Comparison of ENCODE assay signal across 26 mouse cellular contexts in the genomic region with DNA sequence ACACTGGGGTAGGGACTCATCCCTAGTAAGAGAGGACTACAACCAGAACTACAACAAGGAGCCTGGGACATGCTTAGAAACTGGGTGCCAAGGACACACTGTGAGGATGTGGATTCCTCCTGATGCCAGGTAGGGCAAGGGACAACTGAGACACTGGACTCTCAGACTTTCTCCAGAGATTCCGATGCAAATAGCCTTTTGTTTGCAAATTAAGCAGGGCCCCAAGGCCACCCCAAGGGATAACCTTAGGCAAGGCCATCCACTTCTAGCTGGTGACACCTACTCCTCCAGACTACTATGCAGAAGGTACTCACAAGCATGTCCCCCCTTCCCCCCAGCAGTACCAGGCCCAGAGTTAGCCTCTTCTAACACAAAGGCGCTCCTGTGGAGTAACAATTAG. TPM values are rescaled to one million over a fixed set of nuclear protein-coding genes. Genes with fewer than 3 reads are reported as not detected.
DNase-seq lines count a peak whose midpoint lies in the region; ATAC-seq and TF ChIP-seq lines count a peak whose summit lies in the region.
"Had no signal": no experiment of that assay in that cellular context is flagged by ENCODE, and none has a peak within 500 bp of the region (broad histone marks: within the 10 kb centered on the region; RNA-seq: fewer than 3 reads in every experiment).

No protein-coding gene starts in this region.

- H3K27ac ChIP-seq in liver, embryonic 11.5 days (ENCODE audit: low read depth, low read length), result no peak overlapping the region
- no peak overlapping the region for H3K27ac ChIP-seq in kidney, embryonic 15.5 days
- H3K27ac ChIP-seq in liver, postnatal 0 days (ENCODE audit: low read depth), result no peak overlapping the region
- H3K27ac ChIP-seq: embryonic facial prominence, embryonic 13.5 days; forebrain, embryonic 13.5 days; gastrocnemius, adult 2 months; heart, embryonic 15.5 days; hindbrain, embryonic 13.5 days; left cerebral cortex, adult 2 months; limb, embryonic 15.5 days had no signal

- peaks cover 18% of the 10 kb centered on the region for H3K27me3 ChIP-seq in liver, embryonic 11.5 days (replicated peaks; ENCODE audit: control insufficient read depth, insufficient read depth, low read length)
- peaks cover 29% of the 10 kb centered on the region for H3K27me3 ChIP-seq in kidney, embryonic 15.5 days
- H3K27me3 ChIP-seq in liver, postnatal 0 days (ENCODE audit: insufficient read depth, low read length), result peaks cover 23% of the 10 kb centered on the region
- H3K27me3 ChIP-seq: Patski had no signal

- H3K4me3 ChIP-seq in liver, embryonic 11.5 days (ENCODE audit: low read depth, low read length), result no peak overlapping the region
- H3K4me3 ChIP-seq in kidney, embryonic 15.5 days (replicated peaks), result peak overlapping the region; percentile 50; the same call in 1 of the 2 replicates
- H3K4me3 ChIP-seq in liver, postnatal 0 days (ENCODE audit: low read depth, low read length), result no peak overlapping the region
- H3K4me3 ChIP-seq: erythroblast, embryonic 14.5 days had no signal

- WGBS in liver, embryonic 11.5 days, result 75% methylated on average over 2 of the region's 2 CpGs
- WGBS in kidney, embryonic 15.5 days, result 77% methylated on average over 2 of the region's 2 CpGs
- 80% methylated on average over 2 of the region's 2 CpGs for WGBS in liver, postnatal 0 days (ENCODE audit: insufficient replicate concordance)

- no peaks in the 10 kb centered on the region for H3K9me3 ChIP-seq in liver, embryonic 11.5 days (ENCODE audit: control insufficient read depth, low read length)
- H3K9me3 ChIP-seq in kidney, embryonic 15.5 days (replicated peaks), result no peaks in the 10 kb centered on the region
- H3K9me3 ChIP-seq in liver, postnatal 0 days (ENCODE audit: low read length), result no peaks in the 10 kb centered on the region
- H3K9me3 ChIP-seq: embryonic facial prominence, embryonic 13.5 days; forebrain, embryonic 13.5 days; heart, embryonic 15.5 days; hindbrain, embryonic 13.5 days; limb, embryonic 15.5 days had no signal

- no peak for DNase-seq in liver, embryonic 11.5 days (ENCODE audit: low spot score)
- DNase-seq in liver, result no peak
- DNase-seq in adipocyte (ENCODE audit: low spot score), result peak; percentile 20
- no peak for DNase-seq in liver, postnatal 0 days
- DNase-seq in layer of hippocampus, adult 8-10 months (ENCODE audit: low spot score in 2 of 2), result no peak
- no peak for DNase-seq in left cerebral cortex, adult 9 months (ENCODE audit: low spot score in 2 of 2)
- DNase-seq: adrenal gland, adult 8-10 months; cerebellum, adult 2 months; cerebellum, postnatal 36 days; embryo, embryonic 11 days; gastrocnemius, adult 2 months; left cerebral cortex, postnatal 4 days; lung, adult 18-20 months; lung, postnatal 10 days; midbrain, embryonic 14.5 days; right cerebral cortex, postnatal 4 days had no signal

- no peak overlapping the region for H3K9ac ChIP-seq in liver, embryonic 11.5 days (ENCODE audit: low read depth, low read length)
- H3K9ac ChIP-seq in kidney, embryonic 15.5 days, result no peak overlapping the region
- H3K9ac ChIP-seq in liver, postnatal 0 days (replicated peaks), result no peak overlapping the region
- H3K9ac ChIP-seq: embryonic facial prominence, embryonic 13.5 days; forebrain, embryonic 13.5 days; heart, embryonic 15.5 days; hindbrain, embryonic 13.5 days; limb, embryonic 15.5 days had no signal

- H3K4me1 ChIP-seq in liver, embryonic 11.5 days (replicated peaks; ENCODE audit: control insufficient read depth, insufficient read depth, low read length), result peaks cover 26% of the 10 kb centered on the region
- H3K4me1 ChIP-seq in kidney, embryonic 15.5 days, result peaks cover 22% of the 10 kb centered on the region
- peaks cover 30% of the 10 kb centered on the region for H3K4me1 ChIP-seq in liver, postnatal 0 days (ENCODE audit: insufficient read depth)

- ATAC-seq in liver, embryonic 11.5 days (replicated peaks; ENCODE audit: low FRiP score), result no peak
- ATAC-seq in kidney, embryonic 15.5 days (replicated peaks; ENCODE audit: low FRiP score), result no peak
- no peak for ATAC-seq in liver, postnatal 0 days
- ATAC-seq: forebrain, embryonic 13.5 days; Patski had no signal

- H3K4me2 ChIP-seq in liver, embryonic 11.5 days, result peak overlapping the region; percentile 81
- H3K4me2 ChIP-seq in kidney, embryonic 15.5 days, result peak overlapping the region; percentile 22; the same call in 1 of the 2 replicates
- 0 out of 2 replicates have a peak overlapping the region, but pooled peaks have one; percentile 88 for H3K4me2 ChIP-seq in liver, postnatal 0 days (ENCODE audit: low read depth, low read length)

- no peak for TF ChIP-seq EP300 in liver, postnatal 0 days (IDR thresholded peaks at IDR 0.05; ENCODE audit: low read depth)

- H3K36me3 ChIP-seq in liver, embryonic 11.5 days (ENCODE audit: control insufficient read depth, insufficient read depth, low read length), result no peaks in the 10 kb centered on the region
- H3K36me3 ChIP-seq in kidney, embryonic 15.5 days, result no peaks in the 10 kb centered on the region
- H3K36me3 ChIP-seq in liver, postnatal 0 days (replicated peaks; ENCODE audit: insufficient read depth, low read length), result no peaks in the 10 kb centered on the region
- H3K36me3 ChIP-seq: embryonic facial prominence, embryonic 13.5 days; G1E; heart, embryonic 15.5 days; hindbrain, embryonic 13.5 days; limb, embryonic 15.5 days had no signal

- TF ChIP-seq CTCF in liver, postnatal 0 days (IDR thresholded peaks at IDR 0.05; ENCODE audit: low read depth), result no peak

RNA-seq across cellular contexts. Expression of a gene that starts 1.9 kb away (rescaled TPM):
- 4.4 and 5.2 TPM in 2 replicates for polyA plus RNA-seq in liver, embryonic 11.5 days (2014; fragmentation: Nextera tagmentation; extraction: Ambion mirVana)
- 18.5 and 22.7 TPM in 2 replicates for polyA plus RNA-seq in kidney, embryonic 15.5 days (2015; fragmentation: Nextera tagmentation; extraction: Ambion mirVana)
- polyA plus RNA-seq in liver, postnatal 0 days (2015; fragmentation: Nextera tagmentation; extraction: Ambion mirVana), result 2.5 and 2.9 TPM in 2 replicates
- 1 to 10 TPM; 2.6 to 5.3 (median 3.8) TPM for total RNA-seq in layer of hippocampus, adult 8-10 months (2022)
- polyA plus RNA-seq: Patski had no signal

RNA-seq across cellular contexts. Expression of a gene that starts 30.8 kb away (rescaled TPM):
- polyA plus RNA-seq in liver, embryonic 11.5 days (2014; fragmentation: Nextera tagmentation; extraction: Ambion mirVana), result 23.1 and 26.2 TPM in 2 replicates
- 45.7 and 47.2 TPM in 2 replicates for polyA plus RNA-seq in kidney, embryonic 15.5 days (2015; fragmentation: Nextera tagmentation; extraction: Ambion mirVana)
- polyA plus RNA-seq in liver, postnatal 0 days (2015; fragmentation: Nextera tagmentation; extraction: Ambion mirVana), result 31.8 and 32.3 TPM in 2 replicates
- 10 to 100 TPM; 12.2 to 22.0 (median 18.0) TPM for total RNA-seq in layer of hippocampus, adult 8-10 months (2022)

RNA-seq across cellular contexts. Expression of a gene that starts 59.3 kb away (rescaled TPM):
- 54.2 and 59.8 TPM in 2 replicates for polyA plus RNA-seq in liver, embryonic 11.5 days (2014; fragmentation: Nextera tagmentation; extraction: Ambion mirVana)
- 57.5 and 59.8 TPM in 2 replicates for polyA plus RNA-seq in kidney, embryonic 15.5 days (2015; fragmentation: Nextera tagmentation; extraction: Ambion mirVana)
- 106 and 118 TPM in 2 replicates for polyA plus RNA-seq in liver, postnatal 0 days (2015; fragmentation: Nextera tagmentation; extraction: Ambion mirVana)
- 10 to 100 TPM; 17.8 to 27.6 (median 21.7) TPM for total RNA-seq in layer of hippocampus, adult 8-10 months (2022)

Comparison
In these comparisons a context has a peak if more than half of its experiments do, and no peak if none do; other contexts are left out.
1. H3K4me2 ChIP-seq: peak in every context shown above with its lines; median percentile 88 in liver, postnatal 0 days; 81 in liver, embryonic 11.5 days; 22 in kidney, embryonic 15.5 days.